Mouse (Mus musculus): ENCODE data around the gene Znhit6. TPM values are rescaled to one million over a fixed set of nuclear protein-coding genes. Genes with fewer than 3 reads are reported as not detected.

Gene Znhit6
- total and polyA plus RNA-seq, 3 experiments: 54.4 to 188 (median 58.6) TPM

DNA sequence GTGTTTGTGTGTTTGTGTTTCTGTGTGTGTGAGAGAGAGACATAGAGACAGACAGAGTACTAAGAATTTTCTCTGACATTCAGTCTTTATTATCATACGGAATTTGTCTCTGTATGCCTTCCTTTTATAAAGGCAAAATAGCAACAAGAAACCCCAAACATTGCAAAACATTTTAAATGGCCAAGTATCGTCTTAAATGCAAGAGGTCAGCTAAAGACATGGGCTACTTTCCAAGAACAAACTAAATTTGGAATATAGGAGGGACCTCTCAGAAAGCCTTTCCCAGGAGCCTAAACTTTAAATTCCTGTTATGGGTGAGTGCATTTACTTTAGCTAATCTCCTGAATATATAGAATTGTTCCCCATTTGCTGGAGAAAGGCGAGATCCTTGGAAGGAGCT lies 65.9 kb downstream of the Znhit6 start:
- Histone ChIP-seq H3K4me2 (ENCODE audit: insufficient read depth, low read depth, poor library complexity, severe bottlenecking) (no peak overlapping the region), H3K27me3 (replicated peaks) (no peaks in the 10 kb centered on the region), H3K36me3 (replicated peaks in 1 of 2; ENCODE audit: control insufficient read depth in 1 of 2, insufficient read depth in 1 of 2, low read length in 1 of 2) (no peaks in the 10 kb centered on the region), H3K9me3 (replicated peaks; ENCODE audit: low read length) (no peaks in the 10 kb centered on the region), H3K9ac (ENCODE audit: insufficient read depth, low read depth) (no peak overlapping the region), H3K79me2 (replicated peaks; ENCODE audit: control insufficient read depth, extremely low read depth, insufficient read depth, poor library complexity, severe bottlenecking) (no peaks in the 10 kb centered on the region), H3K4me3 (replicated peaks in 1 of 3; ENCODE audit: low read depth in 2 of 3, low read length in 2 of 3, poor library complexity in 1 of 3) (no peak overlapping the region), H3K4me1 (ENCODE audit: control insufficient read depth in 1 of 2, insufficient read depth in 2 of 2) (peaks cover 15 to 36% of the 10 kb centered on the region in 2 experiments), H3K27ac (ENCODE audit: insufficient read depth, low read depth) (no peak overlapping the region)
- dilution Hi-C loops (cut with MboI; ENCODE audit: extremely low pct_ligation_motif_present, extremely low pct_unique_long_range_greater_than_20kb, low sequenced_read_pairs): no loop called here
- in situ Hi-C loops (cut with MboI; ENCODE audit: low pct_ligation_motif_present, low pct_unique_long_range_greater_than_20kb, low sequenced_read_pairs): no loop called here
- no peak for TF ChIP-seq NRF1 (IDR thresholded peaks at IDR 0.05; ENCODE audit: low read depth, low read length)
- no peak for DNase-seq (ENCODE audit: extremely low read depth)

DNA sequence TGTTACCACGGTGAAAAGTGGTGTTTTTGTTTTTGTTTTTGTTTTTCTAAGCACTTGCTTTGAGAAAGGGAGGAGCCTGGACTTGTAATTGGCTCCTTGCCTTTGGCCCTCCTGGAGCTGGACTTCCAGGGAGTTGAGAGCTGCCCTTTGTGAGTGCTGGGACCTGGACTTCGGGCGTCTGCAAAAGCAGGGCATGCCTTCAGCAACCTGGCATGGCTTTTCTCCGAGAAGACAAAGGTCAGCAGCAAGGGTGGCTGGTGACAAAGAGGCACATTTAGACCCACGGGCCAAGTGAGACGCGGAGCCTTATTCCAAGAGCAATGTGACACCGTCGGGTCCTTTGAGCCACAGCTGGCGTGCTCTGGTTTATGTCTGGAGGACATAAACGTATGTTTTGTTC lies 66.9 kb downstream of the Znhit6 start:
- TF ChIP-seq SIN3A (IDR thresholded peaks at IDR 0.05; ENCODE audit: low read length) (no peak), ZNF384 (IDR thresholded peaks at IDR 0.05; ENCODE audit: low read depth, low read length) (no peak), UBTF (IDR thresholded peaks at IDR 0.05; ENCODE audit: low read depth, low read length) (no peak), GABPA (IDR thresholded peaks at IDR 0.05; ENCODE audit: insufficient replicate concordance, low read depth, low read length) (no peak), USF1 (IDR thresholded peaks at IDR 0.05; ENCODE audit: low read depth, low read length) (no peak), EP300 (IDR thresholded peaks at IDR 0.05; ENCODE audit: low read length) (no peak), RAD21 (IDR thresholded peaks at IDR 0.05; ENCODE audit: low read depth, low read length) (no peak), ELF1 (IDR thresholded peaks at IDR 0.05; ENCODE audit: low read depth, low read length) (no peak), ETS1 (conservative IDR thresholded peaks at IDR 0.05; ENCODE audit: low read depth, low read length) (no peak), MYC (IDR thresholded peaks at IDR 0.05; ENCODE audit: low read depth, low read length) (no peak)

DNA sequence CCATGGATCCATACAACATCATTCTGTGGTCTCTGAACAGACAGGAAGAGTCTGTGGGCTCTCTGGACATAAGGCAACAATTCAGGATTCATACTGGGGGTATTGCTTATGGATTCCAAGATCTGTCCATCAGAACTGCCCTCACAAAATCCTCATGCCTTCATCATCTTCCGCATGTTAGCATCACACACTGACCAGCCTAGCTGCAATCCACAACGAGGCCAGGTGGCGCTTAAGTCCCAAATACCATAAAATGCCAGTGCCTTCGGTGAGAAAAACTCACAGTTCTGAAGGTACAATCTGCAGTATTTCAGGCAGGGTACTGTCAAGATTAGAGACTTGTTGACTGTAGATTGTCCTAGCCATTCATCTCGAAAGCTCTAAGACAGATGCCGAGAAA lies 69.5 kb downstream of the Znhit6 start:
- H3K4me1 ChIP-seq (ENCODE audit: control insufficient read depth in 1 of 2, insufficient read depth in 2 of 2): peaks cover 7 to 11% of the 10 kb centered on the region in 2 experiments
- H3K9ac ChIP-seq (ENCODE audit: insufficient read depth, low read depth): no peak overlapping the region
- no peaks in the 10 kb centered on the region for H3K27me3 ChIP-seq (replicated peaks)
- H3K27ac ChIP-seq (ENCODE audit: insufficient read depth, low read depth): no peak overlapping the region
- no peak overlapping the region for H3K4me3 ChIP-seq (replicated peaks in 1 of 3; ENCODE audit: low read depth in 2 of 3, low read length in 2 of 3, poor library complexity in 1 of 3)
- TF ChIP-seq MXI1 (IDR thresholded peaks at IDR 0.05; ENCODE audit: low read depth, low read length) (no peak), CHD1 (IDR thresholded peaks at IDR 0.05; ENCODE audit: low read depth, low read length) (no peak), MAZ (IDR thresholded peaks at IDR 0.05; ENCODE audit: low read depth, low read length) (no peak), ZNF384 (IDR thresholded peaks at IDR 0.05; ENCODE audit: low read depth, low read length) (no peak), EP300 (IDR thresholded peaks at IDR 0.05; ENCODE audit: low read length) (no peak), NELFE (IDR thresholded peaks at IDR 0.05; ENCODE audit: low read depth, low read length) (no peak), USF1 (IDR thresholded peaks at IDR 0.05; ENCODE audit: low read depth, low read length) (no peak), MAX (IDR thresholded peaks at IDR 0.05; ENCODE audit: low read length) (no peak)
- H3K4me2 ChIP-seq (ENCODE audit: insufficient read depth, low read depth, poor library complexity, severe bottlenecking): no peak overlapping the region
- no peak for DNase-seq (ENCODE audit: extremely low read depth)
- H3K36me3 ChIP-seq (replicated peaks in 1 of 2; ENCODE audit: control insufficient read depth in 1 of 2, insufficient read depth in 1 of 2, low read length in 1 of 2): no peaks in the 10 kb centered on the region
- no peaks in the 10 kb centered on the region for H3K79me2 ChIP-seq (replicated peaks; ENCODE audit: control insufficient read depth, extremely low read depth, insufficient read depth, poor library complexity, severe bottlenecking)
- H3K9me3 ChIP-seq (replicated peaks; ENCODE audit: low read length): peaks cover 2% of the 10 kb centered on the region
- dilution Hi-C loops (cut with MboI; ENCODE audit: extremely low pct_ligation_motif_present, extremely low pct_unique_long_range_greater_than_20kb, low sequenced_read_pairs) (no loop called here), in situ Hi-C loops (cut with MboI; ENCODE audit: low pct_ligation_motif_present, low pct_unique_long_range_greater_than_20kb, low sequenced_read_pairs) (no loop called here)

More for the DNA sequence above, 66.9 kb downstream of the Znhit6 start:
- H3K4me3 ChIP-seq (replicated peaks in 1 of 3; ENCODE audit: low read depth in 2 of 3, low read length in 2 of 3, poor library complexity in 1 of 3): no peak overlapping the region
- no peak overlapping the region for H3K4me2 ChIP-seq (ENCODE audit: insufficient read depth, low read depth, poor library complexity, severe bottlenecking)
- H3K4me1 ChIP-seq (ENCODE audit: control insufficient read depth in 1 of 2, insufficient read depth in 2 of 2): peaks cover 15 to 36% of the 10 kb centered on the region in 2 experiments
- H3K9me3 ChIP-seq (replicated peaks; ENCODE audit: low read length): no peaks in the 10 kb centered on the region
- H3K27ac ChIP-seq (ENCODE audit: insufficient read depth, low read depth): no peak overlapping the region
- in situ Hi-C loops (cut with MboI; ENCODE audit: low pct_ligation_motif_present, low pct_unique_long_range_greater_than_20kb, low sequenced_read_pairs) (no loop called here), dilution Hi-C loops (cut with MboI; ENCODE audit: extremely low pct_ligation_motif_present, extremely low pct_unique_long_range_greater_than_20kb, low sequenced_read_pairs) (no loop called here)
- H3K79me2 ChIP-seq (replicated peaks; ENCODE audit: control insufficient read depth, extremely low read depth, insufficient read depth, poor library complexity, severe bottlenecking): no peaks in the 10 kb centered on the region
- DNase-seq (ENCODE audit: extremely low read depth): no peak
- H3K36me3 ChIP-seq (replicated peaks in 1 of 2; ENCODE audit: control insufficient read depth in 1 of 2, insufficient read depth in 1 of 2, low read length in 1 of 2): no peaks in the 10 kb centered on the region
- H3K9ac ChIP-seq (ENCODE audit: insufficient read depth, low read depth): no peak overlapping the region
- no peaks in the 10 kb centered on the region for H3K27me3 ChIP-seq (replicated peaks)
